Comparison of ENCODE assay signal across 14 mouse cellular contexts in the genomic region with DNA sequence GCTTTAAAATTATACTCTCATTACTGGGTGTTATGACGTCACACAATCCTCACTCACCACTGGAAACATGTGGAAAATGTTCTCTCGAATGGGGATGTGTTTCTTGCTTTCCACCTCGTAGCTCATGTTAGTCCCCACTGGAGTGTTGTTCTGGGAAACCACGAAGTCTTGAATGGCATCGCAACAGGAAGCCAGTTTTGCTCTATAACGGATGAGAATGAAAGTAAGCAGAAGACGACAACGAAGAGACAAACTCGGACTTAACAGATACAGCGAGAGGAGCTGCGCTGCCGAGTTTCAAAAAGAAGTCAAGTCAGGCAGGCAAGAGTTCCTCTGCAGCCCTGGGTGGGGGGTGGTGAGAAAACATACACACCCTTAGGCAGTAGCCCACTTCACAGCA.
DNase-seq lines count a peak whose midpoint lies in the region; ATAC-seq and TF ChIP-seq lines count a peak whose summit lies in the region.
"Had no signal": no experiment of that assay in that cellular context is flagged by ENCODE, and none has a peak within 500 bp of the region (broad histone marks: within the 10 kb centered on the region; RNA-seq: fewer than 3 reads in every experiment).

No protein-coding gene starts in this region.

- 85% methylated on average over 12 of the region's 12 CpGs for WGBS in cerebellum, adult 2 months

- H3K9me3 ChIP-seq in megakaryocyte, embryonic 14.5 days: no peaks in the 10 kb centered on the region
- H3K9me3 ChIP-seq: heart, embryonic 10.5 days; midbrain, embryonic 10.5 days; neural tube, embryonic 12.5 days had no signal

- peaks cover 10% of the 10 kb centered on the region for H3K4me1 ChIP-seq in megakaryocyte, embryonic 14.5 days
- no peaks in the 10 kb centered on the region for H3K4me1 ChIP-seq in cerebellum, adult 2 months (ENCODE audit: control insufficient read depth, insufficient read depth, low read length)
- H3K4me1 ChIP-seq: heart, embryonic 10.5 days; midbrain, embryonic 10.5 days; neural tube, embryonic 12.5 days had no signal

- no peak for ATAC-seq in megakaryocyte, adult 5-6 weeks (ENCODE audit: poor library complexity, severe bottlenecking)
- peak; percentile 53 for ATAC-seq in activated CD4-positive, CD25-positive, alpha-beta regulatory T cell, adult 4 months
- ATAC-seq: forebrain, embryonic 16.5 days had no signal

- no peak overlapping the region for H3K27ac ChIP-seq in cerebellum, adult 2 months (ENCODE audit: insufficient read depth, low read length)
- H3K27ac ChIP-seq: heart, embryonic 10.5 days; midbrain, embryonic 10.5 days; neural tube, embryonic 12.5 days had no signal

- no peak for TF ChIP-seq POLR2A in cerebellum, adult 2 months (IDR thresholded peaks at IDR 0.05; ENCODE audit: borderline replicate concordance, insufficient read depth, low read length)

- H3K27me3 ChIP-seq in megakaryocyte, embryonic 14.5 days (replicated peaks): no peaks in the 10 kb centered on the region
- no peaks in the 10 kb centered on the region for H3K27me3 ChIP-seq in cerebellum, adult 2 months (ENCODE audit: control insufficient read depth, insufficient read depth, low read length)
- H3K27me3 ChIP-seq: neural tube, embryonic 12.5 days had no signal

- no peaks in the 10 kb centered on the region for H3K36me3 ChIP-seq in megakaryocyte, embryonic 14.5 days (replicated peaks; ENCODE audit: low read length)
- H3K36me3 ChIP-seq: heart, embryonic 10.5 days; midbrain, embryonic 10.5 days; neural tube, embryonic 12.5 days had no signal

- TF ChIP-seq CTCF in cerebellum, adult 2 months (IDR thresholded peaks at IDR 0.05; ENCODE audit: borderline replicate concordance, insufficient read depth, low read depth, low read length): no peak

- H3K4me3 ChIP-seq in megakaryocyte, embryonic 14.5 days (replicated peaks): peak overlapping the region; percentile 62
- no peak overlapping the region for H3K4me3 ChIP-seq in cerebellum, adult 2 months (replicated peaks; ENCODE audit: insufficient read depth, low read depth, low read length)
- H3K4me3 ChIP-seq: heart, embryonic 10.5 days; midbrain, embryonic 10.5 days; neural tube, embryonic 12.5 days had no signal

- peak; percentile 42 for DNase-seq in CD4-positive, CD25-positive, alpha-beta regulatory T cell, adult 2 months (ENCODE audit: low read depth, low spot score)
- peak; percentile 59 for DNase-seq in naive thymus-derived CD4-positive, alpha-beta T cell, adult 2 months (ENCODE audit: low read depth)
- DNase-seq in yolk sac, embryonic 10.5 days (ENCODE audit: low spot score): no peak
- no peak for DNase-seq in adrenal gland, postnatal 36 days
- no peak for DNase-seq in cerebellum, adult 2 months
- DNase-seq: layer of hippocampus, adult 9-11 months; lung, adult 2 months had no signal

Comparison
In these comparisons a context has a peak if more than half of its experiments do, and no peak if none do; other contexts are left out.
1. DNase-seq: peak in CD4-positive, CD25-positive, alpha-beta regulatory T cell, adult 2 months (single experiment) and naive thymus-derived CD4-positive, alpha-beta T cell, adult 2 months (single experiment); none in yolk sac, embryonic 10.5 days (single experiment), adrenal gland, postnatal 36 days (0 of 2) and cerebellum, adult 2 months (0 of 2).